Mouse (Mus musculus) ES-Bruce4 (cell line): ENCODE data around the gene Oas2.

ENCODE experiments used
- CTCF ChIP-seq: IDR thresholded peaks from one replicate; pipeline ENCODE4 v1.8.1; 2011; ENCODE audit warnings: low read depth, low read length
- POLR2A ChIP-seq: IDR thresholded peaks from one replicate; pipeline ENCODE4 v1.8.1; 2011; ENCODE audit warnings: low read length; ENCODE audit not compliant: insufficient read depth

DNA sequence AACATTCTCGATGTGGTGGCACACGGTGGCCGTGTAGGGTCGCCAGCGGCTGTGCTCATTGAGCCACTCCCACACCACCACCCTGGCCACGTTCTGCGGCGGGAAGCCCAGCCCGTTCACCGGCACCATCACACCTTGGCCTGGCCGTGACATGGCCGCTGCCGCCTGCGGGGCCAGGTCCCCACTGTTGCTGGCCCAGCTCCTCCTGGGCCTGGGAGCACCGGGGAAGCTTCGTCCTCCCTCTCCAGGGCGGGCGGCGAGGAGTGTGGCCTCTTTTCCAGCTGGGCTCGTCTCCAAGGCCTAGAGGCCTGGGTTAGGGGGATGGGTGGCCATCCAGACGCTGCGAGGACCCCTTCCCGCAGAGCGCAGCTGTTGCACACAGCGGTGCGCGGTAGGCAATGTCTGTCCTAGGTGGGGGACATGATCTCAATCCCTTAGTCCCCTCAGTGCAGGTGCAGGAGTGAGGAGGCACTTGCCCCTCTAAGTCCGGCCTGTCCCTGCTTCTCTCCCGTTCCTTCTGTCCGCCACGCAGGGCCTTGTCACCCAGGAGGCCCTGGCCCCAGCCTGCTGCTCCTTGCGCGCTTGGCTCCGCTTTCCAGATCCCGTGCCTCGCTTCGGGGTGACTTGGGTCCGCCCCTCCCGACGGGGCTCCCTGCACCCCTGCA is 39.4 kb downstream of the Oas2 start:
- TF ChIP-seq POLR2A (no peak), CTCF (no peak)
